Mouse (Mus musculus) MEL (cell line): ENCODE measurements around the gene Thsd4. TPM values are rescaled to one million over a fixed set of nuclear protein-coding genes. Genes with fewer than 3 reads are reported as not detected.

Source experiments
- DNase-seq: peaks from one replicate; pipeline ENCODE4 v3.0.0; 2011; ENCODE audit warnings: low read depth, low spot score
- H3K27ac ChIP-seq: 2 replicates; pipeline ENCODE4 v1.5.1; 2012; ENCODE audit warnings: low read depth, mild to moderate bottlenecking, control low read depth, low read length, moderate library complexity; ENCODE audit not compliant: control insufficient read depth
- H3K27me3 ChIP-seq, 2 experiments: fragments of 150-350 bp in 1 of 2; sonication (generic) in 1 of 2; 2 replicates each; pipeline ENCODE4 v1.6.1; 2012; ENCODE audit warnings: low read length in 2 of 2, mild to moderate bottlenecking in 2 of 2, improper control_type of control experiment in 1 of 2, moderate library complexity in 1 of 2; ENCODE audit not compliant: insufficient read depth in 2 of 2, control insufficient read depth in 1 of 2
- H3K36me3 ChIP-seq, 2 experiments: 2 replicates each; pipeline ENCODE4 v1.6.1; 2012 to 2014; ENCODE audit warnings: low read length in 2 of 2, improper control_type of control experiment in 1 of 2, inconsistent platforms in 1 of 2, mild to moderate bottlenecking in 1 of 2; ENCODE audit not compliant: insufficient read depth in 2 of 2, control insufficient read depth in 1 of 2
- H3K4me1 ChIP-seq, 2 experiments: fragments of 150-350 bp in 1 of 2; sonication (generic) in 1 of 2; 2 replicates each; pipeline ENCODE4 v1.6.1; 2012; ENCODE audit warnings: low read length in 2 of 2, improper control_type of control experiment in 1 of 2, mild to moderate bottlenecking in 1 of 2; ENCODE audit not compliant: insufficient read depth in 2 of 2, control insufficient read depth in 1 of 2
- H3K4me3 ChIP-seq, 2 experiments: fragments of 150-350 bp in 1 of 2; sonication (generic) in 1 of 2; 2 replicates each; pipeline ENCODE4 v1.5.1; 2012; ENCODE audit warnings: low read depth in 2 of 2, low read length in 2 of 2, mild to moderate bottlenecking in 2 of 2, moderate library complexity in 2 of 2, control low read depth in 1 of 2, improper control_type of control experiment in 1 of 2; ENCODE audit not compliant: control insufficient read depth in 1 of 2, insufficient read depth in 1 of 2
- H3K79me2 ChIP-seq: 2 replicates; pipeline ENCODE4 v1.6.1; 2012; ENCODE audit warnings: mild to moderate bottlenecking, low read length, moderate library complexity; ENCODE audit not compliant: control insufficient read depth, poor library complexity, insufficient read depth
- H3K9ac ChIP-seq: 2 replicates; pipeline ENCODE4 v1.6.1; 2012; ENCODE audit warnings: low read depth, mild to moderate bottlenecking, control low read depth, low read length, moderate library complexity; ENCODE audit not compliant: control insufficient read depth, poor library complexity, severe bottlenecking
- H3K9me3 ChIP-seq: fragments of 150-350 bp; sonication (generic); replicated peaks from 2 replicates; pipeline ENCODE4 v1.6.1; 2012; ENCODE audit warnings: mild to moderate bottlenecking, low read length, improper control_type of control experiment, moderate library complexity; ENCODE audit not compliant: insufficient read depth
- BHLHE40 ChIP-seq: IDR thresholded peaks from 2 replicates; pipeline ENCODE4 v1.6.1; 2012; ENCODE audit warnings: low read depth, mild to moderate bottlenecking, inconsistent platforms, low read length, improper control_type of control experiment, borderline replicate concordance
- CHD2 ChIP-seq: IDR thresholded peaks from 2 replicates; pipeline ENCODE4 v1.6.1; 2011; ENCODE audit warnings: low read length, improper control_type of control experiment
- CTCF ChIP-seq, 3 experiments: IDR thresholded peaks in 2 of 3; conservative IDR thresholded peaks in 1 of 3; 2 replicates each; pipeline ENCODE4 v1.5.1; 2011 to 2012; ENCODE audit warnings: low read length in 3 of 3, low read depth in 2 of 3, mild to moderate bottlenecking in 2 of 3, improper control_type of control experiment in 1 of 3, inconsistent platforms in 1 of 3, mixed read lengths in 1 of 3, moderate library complexity in 1 of 3; ENCODE audit not compliant: control insufficient read depth in 1 of 3, insufficient read depth in 1 of 3, poor library complexity in 1 of 3, severe bottlenecking in 1 of 3
- ELF1 ChIP-seq: IDR thresholded peaks from 2 replicates; pipeline ENCODE4 v1.6.1; 2014; ENCODE audit warnings: low read depth, mild to moderate bottlenecking, inconsistent platforms, low read length, improper control_type of control experiment, moderate library complexity
- ETS1 ChIP-seq: IDR thresholded peaks from 2 replicates; pipeline ENCODE4 v1.6.1; 2012; ENCODE audit warnings: low read depth, mild to moderate bottlenecking, inconsistent platforms, low read length, improper control_type of control experiment, moderate library complexity
- GABPA ChIP-seq: IDR thresholded peaks from 2 replicates; pipeline ENCODE4 v1.6.1; 2012; ENCODE audit warnings: low read depth, mild to moderate bottlenecking, inconsistent platforms, low read length, improper control_type of control experiment, moderate library complexity
- GATA1 ChIP-seq: IDR thresholded peaks from 2 replicates; pipeline ENCODE4 v1.6.1; 2011; ENCODE audit warnings: low read depth, low read length, improper control_type of control experiment
- HCFC1 ChIP-seq: IDR thresholded peaks from 2 replicates; pipeline ENCODE4 v1.6.1; 2012; ENCODE audit warnings: low read depth, mild to moderate bottlenecking, inconsistent platforms, low read length, improper control_type of control experiment, moderate library complexity
- JUND ChIP-seq: IDR thresholded peaks from 2 replicates; pipeline ENCODE4 v1.6.1; 2011; ENCODE audit warnings: low read depth, mild to moderate bottlenecking, improper control_type of control experiment, low read length
- MAFK ChIP-seq: IDR thresholded peaks from 2 replicates; pipeline ENCODE4 v1.6.1; 2011; ENCODE audit warnings: low read depth, mild to moderate bottlenecking, low read length, improper control_type of control experiment, borderline replicate concordance
- MAX ChIP-seq: IDR thresholded peaks from 2 replicates; pipeline ENCODE4 v1.6.1; 2011; ENCODE audit warnings: low read length, improper control_type of control experiment
- MAZ ChIP-seq: IDR thresholded peaks from 2 replicates; pipeline ENCODE4 v1.6.1; 2012; ENCODE audit warnings: low read depth, mild to moderate bottlenecking, inconsistent platforms, low read length, improper control_type of control experiment
- MXI1 ChIP-seq: IDR thresholded peaks from 2 replicates; pipeline ENCODE4 v1.6.1; 2011; ENCODE audit warnings: mild to moderate bottlenecking, low read depth, low read length, improper control_type of control experiment
- MYB ChIP-seq: IDR thresholded peaks from 2 replicates; pipeline ENCODE4 v1.6.1; 2011; ENCODE audit warnings: mild to moderate bottlenecking, low read depth, low read length, improper control_type of control experiment
- NELFE ChIP-seq: IDR thresholded peaks from 2 replicates; pipeline ENCODE4 v1.6.1; 2011; ENCODE audit warnings: low read depth, low read length, improper control_type of control experiment
- NRF1 ChIP-seq: IDR thresholded peaks from 2 replicates; pipeline ENCODE4 v1.6.1; 2014; ENCODE audit warnings: low read depth, mild to moderate bottlenecking, inconsistent platforms, low read length, improper control_type of control experiment, moderate library complexity; ENCODE audit not compliant: poor library complexity, insufficient read depth, severe bottlenecking
- POLR2A ChIP-seq, 2 experiments: IDR thresholded peaks; 2 replicates each; pipeline ENCODE4 v1.6.1; 2011 to 2012; ENCODE audit warnings: low read length in 2 of 2, mild to moderate bottlenecking in 2 of 2, control low read depth in 1 of 2, improper control_type of control experiment in 1 of 2, low read depth in 1 of 2, moderate library complexity in 1 of 2; ENCODE audit not compliant: control insufficient read depth in 1 of 2, insufficient read depth in 1 of 2, poor library complexity in 1 of 2
- POLR2AphosphoS5 ChIP-seq: IDR thresholded peaks from 2 replicates; pipeline ENCODE4 v1.6.1; 2012; ENCODE audit warnings: low read depth, borderline replicate concordance, mild to moderate bottlenecking, inconsistent platforms, low read length, moderate library complexity, mixed read lengths
- SIN3A ChIP-seq: IDR thresholded peaks from 2 replicates; pipeline ENCODE4 v1.6.1; 2012; ENCODE audit warnings: low read length, improper control_type of control experiment, inconsistent platforms
- SMC3 ChIP-seq: IDR thresholded peaks from 2 replicates; pipeline ENCODE4 v1.6.1; 2011; ENCODE audit warnings: low read depth, low read length, improper control_type of control experiment
- TAL1 ChIP-seq: IDR thresholded peaks from 2 replicates; pipeline ENCODE4 v1.6.1; 2012; ENCODE audit warnings: mild to moderate bottlenecking, inconsistent platforms, low read length, moderate library complexity, mixed read lengths
- TBP ChIP-seq: IDR thresholded peaks from 2 replicates; pipeline ENCODE4 v1.8.0; 2011; ENCODE audit warnings: low read depth, low read length, improper control_type of control experiment
- UBTF ChIP-seq: IDR thresholded peaks from 2 replicates; pipeline ENCODE4 v1.6.1; 2012; ENCODE audit warnings: low read depth, mild to moderate bottlenecking, inconsistent platforms, low read length, improper control_type of control experiment, moderate library complexity, borderline replicate concordance; ENCODE audit not compliant: insufficient read depth
- USF2 ChIP-seq, 2 experiments: IDR thresholded peaks; 2 replicates each; pipeline ENCODE4 v1.6.1; 2011 to 2012; ENCODE audit warnings: improper control_type of control experiment in 2 of 2, low read length in 2 of 2, borderline replicate concordance in 1 of 2, inconsistent platforms in 1 of 2, low read depth in 1 of 2, mild to moderate bottlenecking in 1 of 2; ENCODE audit not compliant: insufficient read depth in 1 of 2
- ZC3H11A ChIP-seq: IDR thresholded peaks from 2 replicates; pipeline ENCODE4 v1.6.1; 2012; ENCODE audit warnings: low read depth, mild to moderate bottlenecking, inconsistent platforms, low read length, improper control_type of control experiment
- ZKSCAN1 ChIP-seq: IDR thresholded peaks from 2 replicates; pipeline ENCODE4 v1.6.1; 2012; ENCODE audit warnings: low read depth, mild to moderate bottlenecking, inconsistent platforms, low read length, improper control_type of control experiment, moderate library complexity
- ZNF384 ChIP-seq: IDR thresholded peaks from 2 replicates; pipeline ENCODE4 v1.6.1; 2012; ENCODE audit warnings: low read depth, mild to moderate bottlenecking, inconsistent platforms, low read length, improper control_type of control experiment
- polyA plus RNA-seq, 2 experiments: library from polyadenylated mRNA; stranded (reverse) in 1 of 2; unstranded in 1 of 2; fragments of >175 nt in 1 of 2; fragments of >200 nt in 1 of 2; gene quantifications; 2 replicates each; pipeline versions ENCODE4 v1.2.1 to v1.2.4; 2012; ENCODE audit warnings: low replicate concordance in 2 of 2, low read depth in 1 of 2; ENCODE audit not compliant: insufficient read length in 2 of 2, insufficient read depth in 1 of 2, missing spikeins in 1 of 2
- total RNA-seq: library from RNA; depleted of rRNA; stranded (reverse); fragments of 300-350 nt; gene quantifications from 2 replicates; pipeline ENCODE4 v1.2.3, GENCODE M21; 2012

Gene Thsd4
- total and polyA plus RNA-seq, 3 experiments, result 0.08 TPM; not detected in 1

GRCm38 (mm10) chr9:59951001-59951750, 570.7 kb downstream of the Thsd4 start:
- Histone ChIP-seq H3K4me1 (no peaks in the 10 kb centered on the region), H3K36me3 (no peaks in the 10 kb centered on the region), H3K4me3 (no peak overlapping the region), H3K27me3 (peaks cover 0 to 2% of the 10 kb centered on the region in 2 experiments; a peak in 1 of 4 replicates), H3K9me3 (no peaks in the 10 kb centered on the region), H3K27ac (no peak overlapping the region), H3K9ac (no peak overlapping the region), H3K79me2 (no peaks in the 10 kb centered on the region)
- DNase-seq, result no peak
- TF ChIP-seq NRF1 (no peak), POLR2AphosphoS5 (no peak), UBTF (no peak), ZKSCAN1 (no peak), MAFK (no peak), CHD2 (no peak), ZNF384 (no peak), MYB (no peak), GATA1 (no peak), CTCF (IDR thresholded peaks at IDR 0.05 in 2 of 3, conservative IDR thresholded peaks at IDR 0.05 in 1 of 3; ENCODE audit: control insufficient read depth in 1 of 3, insufficient read depth in 1 of 3, low read depth in 2 of 3, low read length in 3 of 3, poor library complexity in 1 of 3, severe bottlenecking in 1 of 3) (no peak), POLR2A (IDR thresholded peaks at IDR 0.05; ENCODE audit: control insufficient read depth in 1 of 2, insufficient read depth in 1 of 2, low read depth in 1 of 2, low read length in 2 of 2, poor library complexity in 1 of 2) (no peak), HCFC1 (no peak), JUND (no peak), SMC3 (no peak), SIN3A (no peak), MAX (no peak), BHLHE40 (no peak), GABPA (no peak)

DNA sequence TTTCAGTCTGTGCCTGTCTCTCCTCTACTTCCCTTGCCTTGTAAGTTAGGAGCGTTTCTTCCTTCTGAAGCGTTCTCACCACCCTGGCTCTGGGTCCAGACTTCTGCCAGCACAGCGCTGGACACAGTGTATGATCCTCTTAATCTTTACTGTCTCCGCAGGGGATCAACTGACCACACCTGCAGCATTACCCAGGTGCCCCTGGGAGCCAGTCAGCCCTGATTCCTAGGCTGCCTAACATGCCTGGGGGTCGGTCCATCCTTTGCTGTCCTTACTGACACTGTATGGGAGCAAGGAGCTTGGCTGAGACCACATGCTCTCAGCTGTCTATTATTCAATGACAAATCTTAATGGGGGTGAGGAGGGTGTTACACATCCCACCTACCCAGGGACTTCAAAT, 571.9 kb downstream of the Thsd4 start:
- Histone ChIP-seq H3K4me1 (no peaks in the 10 kb centered on the region), H3K36me3 (no peaks in the 10 kb centered on the region), H3K79me2 (no peaks in the 10 kb centered on the region), H3K4me3 (no peak overlapping the region), H3K9me3 (no peaks in the 10 kb centered on the region), H3K27me3 (peaks cover 0 to 3% of the 10 kb centered on the region in 2 experiments; a peak in 1 of 4 replicates), H3K27ac (no peak overlapping the region), H3K9ac (no peak overlapping the region)
- DNase-seq, result no peak
- TF ChIP-seq CHD2, result no peak
- TF ChIP-seq POLR2AphosphoS5, result no peak
- TF ChIP-seq NELFE, result no peak
- no peak for TF ChIP-seq TBP
- TF ChIP-seq NRF1, result no peak
- no peak for TF ChIP-seq CTCF (IDR thresholded peaks at IDR 0.05 in 2 of 3, conservative IDR thresholded peaks at IDR 0.05 in 1 of 3; ENCODE audit: control insufficient read depth in 1 of 3, insufficient read depth in 1 of 3, low read depth in 2 of 3, low read length in 3 of 3, poor library complexity in 1 of 3, severe bottlenecking in 1 of 3)
- no peak for TF ChIP-seq ETS1
- no peak for TF ChIP-seq SMC3
- TF ChIP-seq SIN3A, result no peak
- no peak for TF ChIP-seq MXI1
- TF ChIP-seq TAL1, result no peak
- no peak for TF ChIP-seq MAFK
- TF ChIP-seq ZNF384, result no peak
- no peak for TF ChIP-seq USF2 (IDR thresholded peaks at IDR 0.05; ENCODE audit: borderline replicate concordance in 1 of 2, insufficient read depth in 1 of 2, low read depth in 1 of 2, low read length in 2 of 2)
- no peak for TF ChIP-seq GATA1
- no peak for TF ChIP-seq MYB
- TF ChIP-seq ZC3H11A, result no peak
- TF ChIP-seq MAZ, result no peak
- TF ChIP-seq MAX, result no peak
- no peak for TF ChIP-seq ELF1
